Mouse (Mus musculus): ENCODE results near the gene Fam131b.

The Fam131b gene

GRCm38 (mm10) chr6:42324482-42325267, at the start of gene Fam131b:
Gene Fam131b (minus strand): TSS chr6:42324643.
- DNase-seq = peak; percentile 90

- DNase-seq = no peak
Observed at GRCm38 (mm10) chr6:42373669-42374430, 49.4 kb upstream of the Fam131b start.

GRCm38 (mm10) chr6:42372816-42373547, 48.5 kb upstream of the Fam131b start, which contains the start of gene Epha1:
Gene Epha1 (minus strand): TSS chr6:42373268.
- peak; percentile 67 for DNase-seq

- peak; percentile 18 for DNase-seq
Observed at GRCm38 (mm10) chr6:42372421-42372815, 48.0 kb upstream of the Fam131b start.

- peak; percentile 11 for DNase-seq
Observed at GRCm38 (mm10) chr6:42372001-42372400, 47.6 kb upstream of the Fam131b start.

- DNase-seq = peak; percentile 19
Observed at GRCm38 (mm10) chr6:42370630-42371363, 46.4 kb upstream of the Fam131b start.

GRCm38 (mm10) chr6:42369870-42370269, 45.4 kb upstream of the Fam131b start:
- no peak for DNase-seq

GRCm38 (mm10) chr6:42365215-42365614, 40.8 kb upstream of the Fam131b start:
- DNase-seq = no peak

- DNase-seq = no peak
Observed at GRCm38 (mm10) chr6:42364607-42365006, 40.2 kb upstream of the Fam131b start.

GRCm38 (mm10) chr6:42364066-42364465, 39.6 kb upstream of the Fam131b start:
- no peak for DNase-seq

- DNase-seq = peak; percentile 41
Observed at GRCm38 (mm10) chr6:42362974-42363373, 38.5 kb upstream of the Fam131b start.

GRCm38 (mm10) chr6:42362497-42362896, 38.1 kb upstream of the Fam131b start:
- DNase-seq = no peak

- DNase-seq = no peak
Observed at GRCm38 (mm10) chr6:42362074-42362473, 37.6 kb upstream of the Fam131b start.

GRCm38 (mm10) chr6:42361041-42361895, 36.8 kb upstream of the Fam131b start:
- DNase-seq = peak; percentile 14

GRCm38 (mm10) chr6:42360231-42360840, 35.9 kb upstream of the Fam131b start:
- peak; percentile 12 for DNase-seq

- no peak for DNase-seq
Observed at GRCm38 (mm10) chr6:42359364-42360147, 35.1 kb upstream of the Fam131b start.

GRCm38 (mm10) chr6:42358901-42359300, 34.5 kb upstream of the Fam131b start:
- DNase-seq = no peak

- no peak for DNase-seq
Observed at GRCm38 (mm10) chr6:42357901-42358300, 33.5 kb upstream of the Fam131b start.

- no peak for DNase-seq
Observed at GRCm38 (mm10) chr6:42356913-42357312, 32.5 kb upstream of the Fam131b start.

Measured in cerebellum, adult 9-11 months (tissue).